15 mouse cellular contexts compared by ENCODE assay signal in genomic region chr12:69544562-69544961, GRCm38 (mm10).
"Had no signal": no experiment of that assay in that cellular context is flagged by ENCODE, and none has a peak within 500 bp of the region (broad histone marks: within the 10 kb centered on the region; RNA-seq: fewer than 3 reads in every experiment).

No protein-coding gene starts in this region.

- H3K4me1 ChIP-seq: midbrain, embryonic 13.5 days; midbrain, embryonic 15.5 days; neural tube, embryonic 12.5 days had no signal

- H3K4me3 ChIP-seq: liver, embryonic 15.5 days; lung, embryonic 15.5 days; megakaryocyte, embryonic 14.5 days; midbrain, embryonic 13.5 days; midbrain, embryonic 15.5 days; neural tube, embryonic 12.5 days had no signal

- DNase-seq: liver, postnatal 0 days; lung, adult 2 months; lung, postnatal 14 days; lung, postnatal 36 days; right cerebral cortex, postnatal 14 days; spleen, adult 18-20 months; thymus, adult 18-20 months; thymus, postnatal 25 days had no signal

- H3K27ac ChIP-seq: liver, embryonic 15.5 days; lung, embryonic 15.5 days; macrophage; midbrain, embryonic 13.5 days; midbrain, embryonic 15.5 days; neural tube, embryonic 12.5 days had no signal

- H3K27me3 ChIP-seq: liver, embryonic 15.5 days; lung, embryonic 15.5 days; midbrain, embryonic 13.5 days; midbrain, embryonic 15.5 days; neural tube, embryonic 12.5 days had no signal

- H3K36me3 ChIP-seq: liver, embryonic 15.5 days; lung, embryonic 15.5 days; midbrain, embryonic 13.5 days; midbrain, embryonic 15.5 days; neural tube, embryonic 12.5 days had no signal
